Mouse (Mus musculus) megakaryocyte, embryonic 14.5 days (primary cell): ENCODE data around the gene P2ry2. TPM values are rescaled to one million over a fixed set of nuclear protein-coding genes. Genes with fewer than 3 reads are reported as not detected.
A peak's percentile ranks its signal among the peaks of the same experiment; 100 is the strongest.

ENCODE experiments used
- H3K27me3 ChIP-seq: replicated peaks from 2 replicates; pipeline ENCODE3; 2012; ENCODE audit warnings: inconsistent platforms
- H3K36me3 ChIP-seq: replicated peaks from 2 replicates; pipeline ENCODE3; 2012; ENCODE audit warnings: low read length, inconsistent platforms, mixed read lengths
- H3K4me1 ChIP-seq: 2 replicates; pipeline ENCODE4 v1.6.1; 2012; ENCODE audit warnings: inconsistent platforms
- H3K4me3 ChIP-seq: replicated peaks from 2 replicates; pipeline ENCODE3; 2012; ENCODE audit warnings: moderate library complexity, mild to moderate bottlenecking, inconsistent platforms
- H3K9me3 ChIP-seq: 2 replicates; pipeline ENCODE4 v1.6.1; 2012; ENCODE audit warnings: inconsistent platforms
- FLI1 ChIP-seq: IDR thresholded peaks from 2 replicates; pipeline ENCODE4 v1.6.1; 2012; ENCODE audit warnings: low read length, inconsistent platforms, mixed read lengths
- GATA1 ChIP-seq: IDR thresholded peaks from 3 replicates; pipeline ENCODE4 v1.6.1; 2012; ENCODE audit warnings: mixed read lengths, low read length, inconsistent platforms, borderline replicate concordance
- polyA plus RNA-seq: library from polyadenylated mRNA; stranded (reverse); fragments of >175 nt; gene quantifications from 2 replicates; pipeline ENCODE4 v1.2.3, GENCODE M21; 2012; ENCODE audit warnings: low replicate concordance; ENCODE audit not compliant: insufficient read depth

The P2ry2 gene
- polyA plus RNA-seq: 2.4 TPM in 1 of 2 replicates, not detected in the other

- H3K27me3 ChIP-seq: peaks cover 88% of the 10 kb centered on the region
- no peaks in the 10 kb centered on the region for H3K9me3 ChIP-seq
- TF ChIP-seq FLI1 (no peak), GATA1 (no peak)
- peak within 1 kb of the TSS; percentile 91 for H3K4me3 ChIP-seq
- H3K36me3 ChIP-seq: no peaks in the 10 kb centered on the region
- peaks cover 24% of the 10 kb centered on the region for H3K4me1 ChIP-seq
Observed at GRCm38 (mm10) chr7:101012541-101012940, at the start of gene P2ry2. Gene P2ry2 (minus strand): TSS chr7:101012866.

- no peak for TF ChIP-seq FLI1
- no peak for TF ChIP-seq GATA1
- Histone ChIP-seq H3K36me3 (no peaks in the 10 kb centered on the region), H3K27me3 (no peaks in the 10 kb centered on the region), H3K9me3 (no peaks in the 10 kb centered on the region), H3K4me3 (no peak overlapping the region), H3K4me1 (peaks cover 71% of the 10 kb centered on the region)
Observed at GRCm38 (mm10) chr7:101062246-101062645, 49.6 kb upstream of the P2ry2 start.

DNA sequence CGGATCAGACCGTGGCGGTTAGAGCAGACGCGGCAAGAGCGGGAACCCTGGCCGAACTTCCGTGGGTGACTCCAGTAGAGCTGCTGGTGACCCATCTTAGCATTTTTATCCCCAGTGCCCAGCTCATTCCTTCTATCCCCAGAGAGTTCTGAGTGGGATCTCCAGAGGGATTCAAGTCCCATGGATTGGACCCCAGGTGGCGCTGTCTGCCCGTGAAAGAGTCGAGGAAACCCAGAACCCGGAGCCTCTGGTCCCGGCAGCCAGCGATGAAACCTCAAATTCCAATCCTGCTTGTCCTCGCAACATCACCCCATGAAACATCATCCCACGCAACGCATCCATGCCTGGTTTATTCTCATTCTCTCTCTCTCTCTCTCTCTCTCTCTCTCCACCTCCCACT lies 48.7 kb upstream of the P2ry2 start:
- H3K4me1 ChIP-seq: peaks cover 66% of the 10 kb centered on the region
- H3K36me3 ChIP-seq: no peaks in the 10 kb centered on the region
- peak overlapping the region; percentile 87 for H3K4me3 ChIP-seq
- TF ChIP-seq GATA1 (no peak), FLI1 (no peak)
- no peaks in the 10 kb centered on the region for H3K27me3 ChIP-seq
- no peaks in the 10 kb centered on the region for H3K9me3 ChIP-seq

- no peaks in the 10 kb centered on the region for H3K27me3 ChIP-seq
- peaks cover 58% of the 10 kb centered on the region for H3K4me1 ChIP-seq
- TF ChIP-seq FLI1 (no peak), GATA1 (no peak)
- no peaks in the 10 kb centered on the region for H3K36me3 ChIP-seq
- H3K4me3 ChIP-seq: peak overlapping the region; percentile 88
- no peaks in the 10 kb centered on the region for H3K9me3 ChIP-seq
Observed at GRCm38 (mm10) chr7:101060476-101060875, 47.8 kb upstream of the P2ry2 start.

DNA sequence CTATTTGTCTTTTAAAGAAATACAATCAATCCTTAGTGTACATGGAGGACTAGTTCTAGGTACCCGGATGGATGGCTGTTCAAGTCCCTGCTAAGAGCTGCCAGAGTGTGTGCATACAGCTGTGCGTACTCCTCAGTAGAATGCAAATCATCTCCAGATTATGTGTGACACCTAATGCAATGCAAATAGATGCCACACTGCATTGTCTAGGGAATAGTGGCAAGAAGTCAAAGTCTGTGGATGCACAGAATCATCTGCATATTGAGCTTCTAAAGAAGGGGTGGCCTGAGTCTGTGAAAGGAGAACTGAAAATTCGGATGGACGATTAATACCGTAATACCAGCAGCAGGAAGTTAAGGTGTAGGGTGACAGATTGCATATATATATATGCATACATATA lies 46.5 kb upstream of the P2ry2 start:
- no peaks in the 10 kb centered on the region for H3K9me3 ChIP-seq

DNA sequence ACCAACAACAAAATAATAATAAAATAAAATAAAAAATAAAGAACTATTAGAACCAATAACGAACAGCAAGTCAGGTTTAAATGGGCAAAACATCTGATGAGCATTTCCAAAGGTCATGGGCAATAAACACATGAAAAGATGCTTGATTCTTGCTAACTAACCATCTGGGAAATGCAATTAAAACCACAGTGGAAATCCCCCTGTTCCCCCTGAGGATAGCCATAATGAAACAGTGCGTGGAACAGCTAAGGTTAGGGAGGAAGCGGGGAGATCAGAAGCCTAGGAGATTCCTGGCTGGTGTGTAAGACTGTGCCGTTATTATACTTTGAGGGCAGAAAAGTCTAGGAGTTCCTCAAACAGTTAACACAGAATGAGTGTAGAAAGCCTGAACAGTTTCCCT lies 44.6 kb upstream of the P2ry2 start:
- no peaks in the 10 kb centered on the region for H3K36me3 ChIP-seq
- no peak overlapping the region for H3K4me3 ChIP-seq
- H3K27me3 ChIP-seq: no peaks in the 10 kb centered on the region
- TF ChIP-seq GATA1 (no peak), FLI1 (no peak)
- H3K9me3 ChIP-seq: no peaks in the 10 kb centered on the region
- peaks cover 40% of the 10 kb centered on the region for H3K4me1 ChIP-seq

More for the DNA sequence above, 46.5 kb upstream of the P2ry2 start:
- Histone ChIP-seq H3K27me3 (no peaks in the 10 kb centered on the region), H3K36me3 (no peaks in the 10 kb centered on the region), H3K4me1 (peaks cover 54% of the 10 kb centered on the region), H3K4me3 (no peak overlapping the region)
- no peak for TF ChIP-seq GATA1
- TF ChIP-seq FLI1: no peak

- peaks cover 32% of the 10 kb centered on the region for H3K4me1 ChIP-seq
Observed at GRCm38 (mm10) chr7:101053136-101053535, 40.5 kb upstream of the P2ry2 start.

DNA sequence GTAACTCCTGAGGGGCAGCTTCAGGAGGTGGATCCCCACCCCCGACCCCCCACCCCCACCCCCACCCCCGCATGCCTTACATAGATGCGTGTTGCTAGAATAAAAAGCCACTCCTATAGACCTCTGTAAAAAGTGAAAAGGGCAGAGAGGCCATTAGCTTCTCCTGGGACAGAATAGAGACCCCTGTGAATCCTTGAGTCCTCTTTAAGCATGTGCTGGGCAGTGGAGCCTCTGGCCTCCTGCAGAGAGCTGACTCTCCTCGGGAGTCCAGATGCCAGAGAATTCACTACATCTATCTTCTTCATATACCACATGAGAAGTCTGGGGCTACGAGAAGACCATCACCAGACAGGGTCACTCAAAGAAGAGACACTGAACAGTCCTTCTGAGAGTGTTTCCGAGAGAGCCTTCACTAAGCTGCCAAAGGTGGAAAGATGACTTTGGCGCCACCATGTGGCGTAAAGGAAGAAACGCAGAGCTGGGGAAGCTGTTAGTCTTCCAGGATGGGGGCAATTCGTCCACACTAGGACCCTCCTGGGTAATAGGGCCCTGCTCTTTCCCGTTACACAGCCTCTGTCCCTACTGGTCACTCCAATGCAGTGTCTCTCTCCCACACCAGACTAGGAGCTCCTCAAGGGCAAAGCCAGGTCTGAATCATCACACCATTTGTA lies 39.0 kb upstream of the P2ry2 start:
- TF ChIP-seq FLI1: no peak
- TF ChIP-seq GATA1: no peak
- H3K4me1 ChIP-seq: peaks cover 28% of the 10 kb centered on the region
- no peaks in the 10 kb centered on the region for H3K9me3 ChIP-seq
- H3K4me3 ChIP-seq: peak overlapping the region; percentile 23
- no peaks in the 10 kb centered on the region for H3K36me3 ChIP-seq
- peaks cover 37% of the 10 kb centered on the region for H3K27me3 ChIP-seq

More at GRCm38 (mm10) chr7:101053136-101053535, 40.5 kb upstream of the P2ry2 start:
- TF ChIP-seq GATA1: no peak
- TF ChIP-seq FLI1: no peak
- H3K27me3 ChIP-seq: peaks cover 26% of the 10 kb centered on the region
- no peak overlapping the region for H3K4me3 ChIP-seq
- H3K9me3 ChIP-seq: no peaks in the 10 kb centered on the region
- H3K36me3 ChIP-seq: no peaks in the 10 kb centered on the region

- peak overlapping the region; percentile 48 for H3K4me3 ChIP-seq
- peaks cover 28% of the 10 kb centered on the region for H3K4me1 ChIP-seq
- TF ChIP-seq FLI1: no peak
- no peak for TF ChIP-seq GATA1
- peaks cover 44% of the 10 kb centered on the region for H3K27me3 ChIP-seq
- no peaks in the 10 kb centered on the region for H3K9me3 ChIP-seq
- no peaks in the 10 kb centered on the region for H3K36me3 ChIP-seq
Observed at GRCm38 (mm10) chr7:101050724-101051550, 38.3 kb upstream of the P2ry2 start.

DNA sequence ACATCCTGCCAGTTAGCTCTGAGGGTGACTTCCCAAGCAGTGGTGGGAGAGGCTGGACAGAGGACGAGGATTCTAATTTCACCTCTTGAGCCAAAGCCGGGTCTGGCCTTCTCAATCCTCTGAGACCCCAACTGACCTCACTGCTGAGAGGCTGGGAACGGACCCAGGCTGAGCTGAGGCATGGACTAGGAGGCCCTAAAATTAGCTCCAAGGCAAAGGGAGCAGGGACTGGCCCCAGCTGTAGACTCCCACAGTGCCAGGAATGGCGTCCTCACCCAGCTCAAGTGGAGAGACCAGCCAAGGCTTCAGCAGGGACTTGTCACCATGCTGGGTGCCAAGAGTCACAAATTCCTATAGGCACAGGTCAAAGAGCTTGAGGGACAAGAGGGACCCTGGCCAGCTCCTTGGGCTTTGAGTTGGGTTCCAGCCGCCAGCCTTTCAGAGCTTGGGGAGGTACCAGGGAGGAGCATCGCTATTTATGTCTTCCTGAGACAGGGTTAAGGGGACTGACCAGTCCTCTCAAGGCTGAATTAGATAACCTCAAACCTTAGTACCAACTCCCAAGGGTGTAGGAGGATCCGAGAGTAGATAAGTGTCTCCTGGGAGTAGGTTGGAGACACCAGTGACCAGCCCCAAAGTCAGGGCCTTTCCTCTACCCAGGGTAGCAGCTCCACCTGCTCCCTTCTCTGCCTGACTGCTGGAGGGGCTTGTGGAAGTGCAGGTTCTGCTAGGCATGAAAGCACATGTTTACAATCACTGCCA lies 36.8 kb upstream of the P2ry2 start:
- no peaks in the 10 kb centered on the region for H3K9me3 ChIP-seq
- peaks cover 54% of the 10 kb centered on the region for H3K27me3 ChIP-seq
- TF ChIP-seq GATA1 (no peak), FLI1 (no peak)
- H3K4me3 ChIP-seq: no peak overlapping the region
- peaks cover 29% of the 10 kb centered on the region for H3K4me1 ChIP-seq
- no peaks in the 10 kb centered on the region for H3K36me3 ChIP-seq
